Mouse (Mus musculus): ENCODE measurements around the gene Mthfsd. TPM values are rescaled to one million over a fixed set of nuclear protein-coding genes. Genes with fewer than 3 reads are reported as not detected.
A peak's percentile ranks its signal among the peaks of the same experiment; 100 is the strongest.

Mthfsd gene
- polyA plus RNA-seq, 1 experiment from 2014 or later, result 26.9 TPM

GRCm38 (mm10) chr8:121111145-121111907 lies 3.1 kb upstream of the Mthfsd start:
- H3K4me2 ChIP-seq, result no peak overlapping the region
- 0 out of 2 replicates have a peak, but pooled peaks cover 4% of the 10 kb centered on the region for H3K36me3 ChIP-seq
- H3K27ac ChIP-seq, result no peak overlapping the region
- H3K4me3 ChIP-seq (replicated peaks), result no peak overlapping the region
- H3K9ac ChIP-seq, result no peak overlapping the region
- peaks cover 23% of the 10 kb centered on the region for H3K4me1 ChIP-seq (replicated peaks)
- H3K9me3 ChIP-seq (replicated peaks), result no peaks in the 10 kb centered on the region
- DNase-seq (no peak), ATAC-seq (ENCODE audit: low read depth) (no peak)
- peaks cover 59% of the 10 kb centered on the region for H3K27me3 ChIP-seq
- 16% methylated on average over 7 of the region's 7 CpGs for WGBS (ENCODE audit: insufficient replicate concordance)

- H3K4me1 ChIP-seq (replicated peaks), result peaks cover 18% of the 10 kb centered on the region
- DNase-seq, result no peak
- H3K27ac ChIP-seq, result no peak overlapping the region
- peak overlapping the region; percentile 86 for H3K4me3 ChIP-seq (replicated peaks)
- no peaks in the 10 kb centered on the region for H3K9me3 ChIP-seq (replicated peaks)
- peak overlapping the region; percentile 78 for H3K4me2 ChIP-seq
- H3K27me3 ChIP-seq, result peaks cover 32% of the 10 kb centered on the region
- peak overlapping the region; percentile 86 for H3K9ac ChIP-seq
- H3K36me3 ChIP-seq, result peaks cover 18% of the 10 kb centered on the region
- no peak for ATAC-seq (ENCODE audit: low read depth)
- WGBS (ENCODE audit: insufficient replicate concordance), result 6% methylated on average over 5 of the region's 5 CpGs
Observed at GRCm38 (mm10) chr8:121108657-121109056, 465 bp upstream of the Mthfsd start.

- DNase-seq (peak; percentile 63), ATAC-seq (ENCODE audit: low read depth) (no peak)
- WGBS (ENCODE audit: insufficient replicate concordance), result 49% methylated on average over 17 of the region's 17 CpGs
- no peak overlapping the region for H3K4me3 ChIP-seq (replicated peaks)
- no peak overlapping the region for H3K9ac ChIP-seq
- no peaks in the 10 kb centered on the region for H3K9me3 ChIP-seq (replicated peaks)
- no peaks in the 10 kb centered on the region for H3K27me3 ChIP-seq
- peaks cover 18% of the 10 kb centered on the region for H3K4me1 ChIP-seq (replicated peaks)
- H3K36me3 ChIP-seq, result peaks cover 61% of the 10 kb centered on the region
- no peak overlapping the region for H3K4me2 ChIP-seq
- no peak overlapping the region for H3K27ac ChIP-seq
Observed at GRCm38 (mm10) chr8:121104049-121104818, 4.0 kb downstream of the Mthfsd start.

DNA sequence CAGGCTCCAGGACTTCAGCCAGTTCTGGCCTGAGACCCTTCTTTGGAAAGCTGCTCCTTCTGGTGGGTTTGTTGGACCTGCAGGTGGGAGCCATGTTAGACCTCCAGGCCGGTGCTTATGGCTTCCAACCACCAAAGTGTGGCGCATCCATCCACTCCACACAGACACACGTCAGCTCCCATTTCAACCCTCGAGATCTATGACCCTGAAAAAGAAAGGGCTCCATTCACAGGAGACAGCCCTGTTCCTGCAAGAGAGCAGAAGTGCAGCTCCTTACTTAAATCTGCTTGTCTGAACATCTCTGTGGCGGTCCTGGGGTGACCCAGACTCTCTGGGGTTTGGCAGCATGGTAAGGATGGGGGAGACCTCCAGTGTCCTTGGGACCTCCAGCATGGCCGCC lies 14.7 kb downstream of the Mthfsd start:
- DNase-seq (no peak), ATAC-seq (ENCODE audit: low read depth) (no peak)
- H3K4me2 ChIP-seq, result no peak overlapping the region
- H3K27ac ChIP-seq, result no peak overlapping the region
- no peak overlapping the region for H3K9ac ChIP-seq
- H3K27me3 ChIP-seq, result peaks cover 55% of the 10 kb centered on the region
- WGBS (ENCODE audit: insufficient replicate concordance), result 64% methylated on average over 6 of the region's 6 CpGs
- no peaks in the 10 kb centered on the region; the same call in 1 of the 2 replicates for H3K4me1 ChIP-seq (replicated peaks)
- H3K4me3 ChIP-seq (replicated peaks), result no peak overlapping the region
- peaks cover 16% of the 10 kb centered on the region for H3K36me3 ChIP-seq
- H3K9me3 ChIP-seq (replicated peaks), result no peaks in the 10 kb centered on the region

DNA sequence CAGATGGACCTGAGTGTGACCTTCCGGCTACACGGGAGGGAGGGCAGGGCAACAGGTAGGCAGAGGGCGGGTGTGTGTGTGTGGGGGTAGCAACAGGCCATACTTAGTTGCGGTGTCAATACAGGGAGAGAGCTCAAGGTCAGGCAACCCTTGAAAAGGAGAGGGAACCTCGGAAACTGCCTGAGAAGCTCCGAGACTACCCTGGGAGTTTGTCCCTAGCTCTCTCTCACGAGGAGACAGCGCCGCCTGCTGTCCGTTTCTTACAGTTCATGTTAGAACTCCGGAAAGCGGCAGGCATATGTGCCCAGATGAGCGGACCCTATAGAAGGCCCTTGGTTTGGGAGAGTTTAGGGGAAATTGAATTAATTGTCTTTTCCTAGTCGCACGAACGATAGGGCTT lies 15.6 kb downstream of the Mthfsd start:
- no peak overlapping the region for H3K4me2 ChIP-seq
- no peaks in the 10 kb centered on the region; the same call in 1 of the 2 replicates for H3K4me1 ChIP-seq (replicated peaks)
- H3K4me3 ChIP-seq (replicated peaks), result no peak overlapping the region
- peaks cover 64% of the 10 kb centered on the region for H3K27me3 ChIP-seq
- H3K9me3 ChIP-seq (replicated peaks), result no peaks in the 10 kb centered on the region
- H3K27ac ChIP-seq, result no peak overlapping the region
- H3K9ac ChIP-seq, result no peak overlapping the region
- WGBS (ENCODE audit: insufficient replicate concordance), result 3% methylated on average over 16 of the region's 16 CpGs
- H3K36me3 ChIP-seq, result peaks cover 7% of the 10 kb centered on the region
- DNase-seq (peak; percentile 40), ATAC-seq (ENCODE audit: low read depth) (no peak)

DNA sequence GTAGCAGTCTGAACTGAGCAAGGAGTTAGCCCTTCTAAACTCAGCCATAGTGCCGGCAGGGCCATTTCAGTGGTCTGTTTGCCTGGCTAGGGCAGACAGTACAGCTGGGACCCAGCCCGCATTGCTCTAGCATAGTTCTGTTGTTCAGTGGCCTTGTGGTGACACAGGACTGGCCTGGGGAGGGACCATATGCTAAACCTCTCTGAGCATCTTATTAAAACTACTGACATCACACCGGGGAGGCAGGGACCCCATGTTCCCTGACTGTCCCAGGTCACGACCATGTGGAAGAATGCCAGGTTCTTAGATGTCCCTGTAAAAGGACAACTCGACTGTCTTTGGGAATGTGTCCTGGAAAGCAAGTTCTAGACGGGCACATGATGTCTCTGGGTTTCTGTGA lies 16.1 kb downstream of the Mthfsd start:
- Histone ChIP-seq H3K36me3 (peaks cover 2% of the 10 kb centered on the region), H3K9me3 (replicated peaks) (no peaks in the 10 kb centered on the region), H3K9ac (no peak overlapping the region), H3K4me2 (no peak overlapping the region), H3K27me3 (peaks cover 69% of the 10 kb centered on the region), H3K4me3 (replicated peaks) (no peak overlapping the region), H3K27ac (no peak overlapping the region), H3K4me1 (replicated peaks) (no peaks in the 10 kb centered on the region; the same call in 1 of the 2 replicates)
- ATAC-seq (ENCODE audit: low read depth) (no peak), DNase-seq (no peak)
- 22% methylated on average over 6 of the region's 6 CpGs for WGBS (ENCODE audit: insufficient replicate concordance)

GRCm38 (mm10) chr8:121090716-121091115 lies 17.5 kb downstream of the Mthfsd start:
- H3K27ac ChIP-seq, result no peak overlapping the region
- H3K9me3 ChIP-seq (replicated peaks), result no peaks in the 10 kb centered on the region
- H3K9ac ChIP-seq, result no peak overlapping the region
- ATAC-seq (ENCODE audit: low read depth) (no peak), DNase-seq (no peak)
- no peak overlapping the region for H3K4me2 ChIP-seq
- H3K36me3 ChIP-seq, result no peaks in the 10 kb centered on the region
- no peak overlapping the region for H3K4me3 ChIP-seq (replicated peaks)
- WGBS (ENCODE audit: insufficient replicate concordance), result 17% methylated on average over 1 of the region's 1 CpGs
- no peaks in the 10 kb centered on the region; the same call in 1 of the 2 replicates for H3K4me1 ChIP-seq (replicated peaks)
- peaks cover 83% of the 10 kb centered on the region for H3K27me3 ChIP-seq

GRCm38 (mm10) chr8:121089631-121090380 lies 18.4 kb downstream of the Mthfsd start:
- H3K27me3 ChIP-seq, result peaks cover 92% of the 10 kb centered on the region
- 18% methylated on average over 32 of the region's 32 CpGs for WGBS (ENCODE audit: insufficient replicate concordance)
- no peaks in the 10 kb centered on the region; the same call in 1 of the 2 replicates for H3K4me1 ChIP-seq (replicated peaks)
- no peak overlapping the region for H3K27ac ChIP-seq
- 0 out of 2 replicates have a peak overlapping the region, but pooled peaks have one; percentile 17 for H3K9ac ChIP-seq
- H3K4me3 ChIP-seq (replicated peaks), result no peak overlapping the region
- DNase-seq, result no peak
- no peak for ATAC-seq (ENCODE audit: low read depth)
- peak overlapping the region; percentile 24 for H3K4me2 ChIP-seq
- H3K36me3 ChIP-seq, result no peaks in the 10 kb centered on the region
- H3K9me3 ChIP-seq (replicated peaks), result no peaks in the 10 kb centered on the region

- 0 out of 2 replicates have a peak overlapping the region, but pooled peaks have one; percentile 17 for H3K9ac ChIP-seq
- H3K27me3 ChIP-seq, result peaks cover 98% of the 10 kb centered on the region
- no peaks in the 10 kb centered on the region for H3K9me3 ChIP-seq (replicated peaks)
- no peaks in the 10 kb centered on the region for H3K36me3 ChIP-seq
- no peak overlapping the region for H3K27ac ChIP-seq
- 17% methylated on average over 40 of the region's 40 CpGs for whole genome bisulfite sequencing (ENCODE audit: insufficient replicate concordance)
- peaks cover 3% of the 10 kb centered on the region; the same call in 1 of the 2 replicates for H3K4me1 ChIP-seq (replicated peaks)
- no peak for ATAC-seq (ENCODE audit: low read depth)
- H3K4me2 ChIP-seq, result peak overlapping the region; percentile 24
- peak overlapping the region; percentile 6; the same call in 1 of the 2 replicates for H3K4me3 ChIP-seq (replicated peaks)
- no peak for DNase-seq
Observed at GRCm38 (mm10) chr8:121088871-121089630, 19.1 kb downstream of the Mthfsd start.

DNA sequence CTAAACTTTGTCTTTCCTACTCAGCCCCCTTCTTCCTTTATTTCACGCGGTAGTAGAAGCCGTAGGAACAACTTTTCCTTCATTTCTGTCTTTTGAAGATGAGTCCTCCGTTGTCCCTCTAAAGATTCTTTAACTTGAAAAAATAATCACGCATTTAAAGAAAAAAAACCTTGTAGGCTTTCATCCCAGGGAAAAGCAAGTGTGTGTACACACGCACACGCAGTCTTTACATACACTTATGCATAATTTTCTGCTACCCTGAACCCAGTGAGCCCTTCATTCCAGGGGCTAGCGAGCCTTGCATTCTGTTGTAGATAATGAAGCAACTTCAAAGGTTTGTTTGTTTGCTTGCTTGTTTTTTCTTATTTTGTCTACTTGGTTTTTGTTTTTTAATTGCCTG lies 19.9 kb downstream of the Mthfsd start:
- H3K27ac ChIP-seq, result no peak overlapping the region
- H3K27me3 ChIP-seq, result peaks cover 98% of the 10 kb centered on the region
- H3K36me3 ChIP-seq, result no peaks in the 10 kb centered on the region
- H3K9me3 ChIP-seq (replicated peaks), result no peaks in the 10 kb centered on the region
- ATAC-seq (ENCODE audit: low read depth) (no peak), DNase-seq (no peak)
- H3K4me2 ChIP-seq, result no peak overlapping the region
- no peak overlapping the region for H3K9ac ChIP-seq
- WGBS (ENCODE audit: insufficient replicate concordance), result 22% methylated on average over 8 of the region's 8 CpGs
- 0 out of 2 replicates have a peak overlapping the region, but pooled peaks have one; percentile 1 for H3K4me3 ChIP-seq (replicated peaks)
- H3K4me1 ChIP-seq (replicated peaks), result peaks cover 6% of the 10 kb centered on the region; the same call in 1 of the 2 replicates

Data from liver, embryonic 13.5 days (tissue).